Mouse (Mus musculus) intestine, embryonic 15.5 days (tissue): Measurements from ENCODE around the gene Phf21b. TPM values are rescaled to one million over a fixed set of nuclear protein-coding genes. Genes with fewer than 3 reads are reported as not detected.

ENCODE experiments used
- ATAC-seq: fragments of 200-750 bp; cut with Nextera tagmentation; 2 replicates; pipeline ENCODE4 v1.8.0; 2017; ENCODE audit warnings: moderate TSS enrichment, moderate library complexity
- H3K27ac ChIP-seq: fragments of 300-500 bp; sonication (generic); 2 replicates; pipeline ENCODE4 v1.5.1; 2015; ENCODE audit warnings: mild to moderate bottlenecking, inconsistent platforms
- H3K27me3 ChIP-seq: fragments of 300-500 bp; sonication (generic); replicated peaks from 2 replicates; pipeline ENCODE4 v1.6.1; 2015; ENCODE audit warnings: inconsistent platforms
- H3K36me3 ChIP-seq: fragments of 300-500 bp; sonication (generic); 2 replicates; pipeline ENCODE4 v1.6.1; 2015; ENCODE audit warnings: inconsistent platforms
- H3K4me1 ChIP-seq: fragments of 300-500 bp; sonication (generic); replicated peaks from 2 replicates; pipeline ENCODE4 v1.6.1; 2015; ENCODE audit warnings: inconsistent platforms
- H3K4me2 ChIP-seq: fragments of 300-500 bp; sonication (generic); replicated peaks from 2 replicates; pipeline ENCODE4 v1.6.1; 2015; ENCODE audit warnings: mild to moderate bottlenecking, inconsistent platforms
- H3K4me3 ChIP-seq: fragments of 300-500 bp; sonication (generic); replicated peaks from 2 replicates; pipeline ENCODE4 v1.5.1; 2015; ENCODE audit warnings: inconsistent platforms
- H3K9ac ChIP-seq: fragments of 300-500 bp; sonication (generic); 2 replicates; pipeline ENCODE4 v1.6.1; 2015; ENCODE audit warnings: inconsistent platforms
- H3K9me3 ChIP-seq: fragments of 300-500 bp; sonication (generic); 2 replicates; pipeline ENCODE4 v1.6.1; 2016; ENCODE audit warnings: inconsistent platforms
- WGBS: fragments of 180-500 bp; shearing (Covaris S2); methylation state at CpG from one replicate; pipeline ENCODE4 v1.1.7; 2015; 5-methylcytosine and 5-hydroxymethylcytosine counted together
- polyA plus RNA-seq: library from polyadenylated mRNA; unstranded; fragments of >200 nt; fragmentation: Nextera tagmentation; extraction: Ambion mirVana; gene quantifications from 2 replicates; pipeline ENCODE4 v1.2.1, GENCODE M21; 2015

Phf21b gene
- polyA plus RNA-seq, 1 experiment from 2014 or later: 1.6 TPM

- Histone ChIP-seq H3K9me3 (no peaks in the 10 kb centered on the region), H3K9ac (no peak overlapping the region), H3K27me3 (no peaks in the 10 kb centered on the region), H3K36me3 (no peaks in the 10 kb centered on the region), H3K27ac (no peak overlapping the region), H3K4me3 (no peak overlapping the region), H3K4me1 (no peaks in the 10 kb centered on the region), H3K4me2 (no peak overlapping the region)
- WGBS: 44% methylated on average over 7 of the region's 7 CpGs
- ATAC-seq: no peak
Observed at GRCm38 (mm10) chr15:84763423-84763812, 92.4 kb downstream of the Phf21b start.

- no peak overlapping the region for H3K27ac ChIP-seq
Observed at GRCm38 (mm10) chr15:84762712-84763422, 93.0 kb downstream of the Phf21b start.

GRCm38 (mm10) chr15:84758493-84758892 lies 97.4 kb downstream of the Phf21b start:
- no peaks in the 10 kb centered on the region for H3K9me3 ChIP-seq
- no peak overlapping the region for H3K4me2 ChIP-seq
- no peak for ATAC-seq
- H3K4me1 ChIP-seq: peaks cover 10% of the 10 kb centered on the region
- H3K27ac ChIP-seq: no peak overlapping the region
- H3K36me3 ChIP-seq: no peaks in the 10 kb centered on the region
- no peaks in the 10 kb centered on the region for H3K27me3 ChIP-seq
- no peak overlapping the region for H3K9ac ChIP-seq
- 40% methylated on average over 4 of the region's 4 CpGs for WGBS
- H3K4me3 ChIP-seq: no peak overlapping the region

More at GRCm38 (mm10) chr15:84762712-84763422, 93.0 kb downstream of the Phf21b start:
- 79% methylated on average over 8 of the region's 8 CpGs for WGBS
- ATAC-seq: no peak
- H3K9me3 ChIP-seq: no peaks in the 10 kb centered on the region
- H3K4me2 ChIP-seq: no peak overlapping the region
- no peak overlapping the region for H3K9ac ChIP-seq
- H3K4me1 ChIP-seq: no peaks in the 10 kb centered on the region
- no peaks in the 10 kb centered on the region for H3K27me3 ChIP-seq
- no peak overlapping the region for H3K4me3 ChIP-seq
- H3K36me3 ChIP-seq: no peaks in the 10 kb centered on the region

- Histone ChIP-seq H3K9ac (no peak overlapping the region), H3K4me2 (peak overlapping the region; percentile 61), H3K27me3 (no peaks in the 10 kb centered on the region), H3K9me3 (no peaks in the 10 kb centered on the region), H3K27ac (no peak overlapping the region), H3K4me1 (peaks cover 10% of the 10 kb centered on the region), H3K4me3 (peak overlapping the region; percentile 20), H3K36me3 (no peaks in the 10 kb centered on the region)
- 0 out of 2 replicates have a peak, but pooled peaks have one; percentile 15 for ATAC-seq
- 3% methylated on average over 22 of the region's 22 CpGs for WGBS
Observed at GRCm38 (mm10) chr15:84756426-84756825, 99.4 kb downstream of the Phf21b start.

- Histone ChIP-seq H3K4me1 (peaks cover 10% of the 10 kb centered on the region), H3K4me2 (no peak overlapping the region), H3K4me3 (no peak overlapping the region), H3K27me3 (no peaks in the 10 kb centered on the region), H3K9ac (no peak overlapping the region), H3K36me3 (no peaks in the 10 kb centered on the region), H3K9me3 (no peaks in the 10 kb centered on the region), H3K27ac (no peak overlapping the region)
- peak; percentile 59; the same call in 1 of the 2 replicates for ATAC-seq
- 20% methylated on average over 3 of the region's 3 CpGs for WGBS
Observed at GRCm38 (mm10) chr15:84754987-84755386, 100.9 kb downstream of the Phf21b start.

GRCm38 (mm10) chr15:84745831-84746230 lies 110.0 kb downstream of the Phf21b start:
- ATAC-seq: no peak
- Histone ChIP-seq H3K9me3 (no peaks in the 10 kb centered on the region), H3K4me3 (no peak overlapping the region), H3K4me2 (no peak overlapping the region), H3K9ac (no peak overlapping the region), H3K27me3 (no peaks in the 10 kb centered on the region), H3K36me3 (no peaks in the 10 kb centered on the region), H3K4me1 (no peaks in the 10 kb centered on the region), H3K27ac (no peak overlapping the region)
- WGBS: 83% methylated on average over 4 of the region's 4 CpGs

GRCm38 (mm10) chr15:84744308-84744707 lies 111.5 kb downstream of the Phf21b start:
- no peak overlapping the region for H3K4me3 ChIP-seq
- no peak overlapping the region for H3K9ac ChIP-seq
- no peaks in the 10 kb centered on the region for H3K9me3 ChIP-seq
- WGBS: 25% methylated on average over 2 of the region's 2 CpGs
- H3K27ac ChIP-seq: no peak overlapping the region
- ATAC-seq: 0 out of 2 replicates have a peak, but pooled peaks have one; percentile 20
- H3K4me2 ChIP-seq: no peak overlapping the region
- no peaks in the 10 kb centered on the region for H3K36me3 ChIP-seq
- no peaks in the 10 kb centered on the region for H3K4me1 ChIP-seq
- H3K27me3 ChIP-seq: no peaks in the 10 kb centered on the region

GRCm38 (mm10) chr15:84743347-84743746 lies 112.5 kb downstream of the Phf21b start:
- Histone ChIP-seq H3K27me3 (no peaks in the 10 kb centered on the region), H3K4me2 (no peak overlapping the region), H3K27ac (no peak overlapping the region), H3K9me3 (no peaks in the 10 kb centered on the region), H3K9ac (no peak overlapping the region), H3K4me3 (no peak overlapping the region), H3K4me1 (no peaks in the 10 kb centered on the region), H3K36me3 (no peaks in the 10 kb centered on the region)
- no peak for ATAC-seq
- WGBS: 13% methylated on average over 3 of the region's 3 CpGs

- H3K27ac ChIP-seq: no peak overlapping the region
- no peaks in the 10 kb centered on the region for H3K27me3 ChIP-seq
- H3K4me3 ChIP-seq: no peak overlapping the region
- no peaks in the 10 kb centered on the region for H3K36me3 ChIP-seq
- H3K9ac ChIP-seq: no peak overlapping the region
- no peak overlapping the region for H3K4me2 ChIP-seq
- H3K4me1 ChIP-seq: no peaks in the 10 kb centered on the region
- ATAC-seq: peak; percentile 35; the same call in 1 of the 2 replicates
- no peaks in the 10 kb centered on the region for H3K9me3 ChIP-seq
- 68% methylated on average over 3 of the region's 3 CpGs for WGBS
Observed at GRCm38 (mm10) chr15:84741573-84741972, 114.3 kb downstream of the Phf21b start.

- Histone ChIP-seq H3K4me1 (no peaks in the 10 kb centered on the region), H3K36me3 (no peaks in the 10 kb centered on the region), H3K4me2 (no peak overlapping the region), H3K27me3 (no peaks in the 10 kb centered on the region), H3K27ac (no peak overlapping the region), H3K4me3 (no peak overlapping the region), H3K9ac (no peak overlapping the region), H3K9me3 (no peaks in the 10 kb centered on the region)
- 91% methylated on average over 7 of the region's 7 CpGs for whole genome bisulfite sequencing
- ATAC-seq: no peak
Observed at GRCm38 (mm10) chr15:84738246-84738645, 117.6 kb downstream of the Phf21b start.

GRCm38 (mm10) chr15:84736994-84737346 lies 118.9 kb downstream of the Phf21b start:
- no peaks in the 10 kb centered on the region for H3K36me3 ChIP-seq
- H3K9me3 ChIP-seq: no peaks in the 10 kb centered on the region
- ATAC-seq: no peak
- no peak overlapping the region for H3K4me3 ChIP-seq
- 0 out of 2 replicates have a peak, but pooled peaks cover 4% of the 10 kb centered on the region for H3K4me1 ChIP-seq
- H3K27ac ChIP-seq: no peak overlapping the region
- H3K4me2 ChIP-seq: no peak overlapping the region
- no peak overlapping the region for H3K9ac ChIP-seq
- H3K27me3 ChIP-seq: no peaks in the 10 kb centered on the region
- 58% methylated on average over 2 of the region's 4 CpGs for WGBS

- 0 out of 2 replicates have a peak, but pooled peaks cover 4% of the 10 kb centered on the region for H3K4me1 ChIP-seq
- WGBS: 54% methylated on average over 11 of the region's 11 CpGs
- ATAC-seq: no peak
- H3K27me3 ChIP-seq: no peaks in the 10 kb centered on the region
- no peak overlapping the region for H3K4me2 ChIP-seq
- no peak overlapping the region for H3K9ac ChIP-seq
- H3K27ac ChIP-seq: no peak overlapping the region
- H3K9me3 ChIP-seq: no peaks in the 10 kb centered on the region
- no peaks in the 10 kb centered on the region for H3K36me3 ChIP-seq
- no peak overlapping the region for H3K4me3 ChIP-seq
Observed at GRCm38 (mm10) chr15:84736346-84736993, 119.4 kb downstream of the Phf21b start.
